Mouse (Mus musculus) testis, adult 2 months (tissue): ENCODE measurements around the gene Nt5c2.

Experiments
- CTCF ChIP-seq: fragments of 200-500 bp; IDR thresholded peaks from 2 replicates; pipeline ENCODE4 v1.5.1; 2012; ENCODE audit warnings: low read depth, mild to moderate bottlenecking, inconsistent platforms, low read length, moderate library complexity; ENCODE audit not compliant: control insufficient read depth, insufficient read depth, insufficient replicate concordance
- POLR2A ChIP-seq: fragments of 200-500 bp; IDR thresholded peaks from 2 replicates; pipeline ENCODE4 v1.6.1; 2012; ENCODE audit warnings: low read depth, mild to moderate bottlenecking, inconsistent platforms, low read length, moderate library complexity; ENCODE audit not compliant: control insufficient read depth

GRCm38 (mm10) chr19:47053471-47053870 is 38.5 kb upstream of the Nt5c2 start:
- TF ChIP-seq POLR2A (no peak), CTCF (no peak)
